Mouse (Mus musculus) T-cell, adult 66 days (primary cell): Measurements from ENCODE around the gene Iqcf4. TPM values are rescaled to one million over a fixed set of nuclear protein-coding genes. Genes with fewer than 3 reads are reported as not detected.

Experiments
- total RNA-seq, 2 experiments: library from RNA; stranded (reverse); gene quantifications; 3 replicates in 1 of 2; 4 replicates in 1 of 2; pipeline ENCODE4 v1.2.4; 2023

The Iqcf4 gene
- total RNA-seq = not detected

GRCm38 (mm10) chr9:106570896-106571295, at the start of gene Iqcf4:
Gene Iqcf4, minus strand, starts transcription at chr9:106570996.

GRCm38 (mm10) chr9:106561531-106561930, 9.3 kb downstream of the Iqcf4 start, which contains the start of gene Iqcf3:
Gene Iqcf3, minus strand, starts transcription at chr9:106561631.

Other genes starting within 250 kb of the Iqcf4 start
- 10 to 100 TPM; 37.8 to 49.4 TPM for gene Dusp7, start 202.4 kb downstream of the Iqcf4 start, total RNA-seq
- 100 to 1,000 TPM; 850 to 940 TPM for gene Rpl29, start 141.5 kb downstream of the Iqcf4 start, total RNA-seq
- 10 to 100 TPM; 14.4 to 15.4 TPM for gene Acy1, start 132.7 kb downstream of the Iqcf4 start, total RNA-seq
- 1 to 10 TPM; 6.6 to 7.7 TPM for gene Abhd14b, start 123.5 kb downstream of the Iqcf4 start, total RNA-seq
- 10 to 100 TPM in 1 of 2 experiments, 1 to 10 TPM in 1; 10.0 to 11.4 TPM for gene Abhd14a, start 123.3 kb downstream of the Iqcf4 start, total RNA-seq
- gene Pcbp4, start 117.7 kb downstream of the Iqcf4 start, total RNA-seq = 10 to 100 TPM; 10.5 to 15.6 TPM
- under 1 TPM; 0.30 to 0.99 TPM for gene Gpr62, start 105.1 kb downstream of the Iqcf4 start, total RNA-seq
- 10 to 100 TPM; 85.2 to 89.8 TPM for gene Rrp9, start 95.0 kb downstream of the Iqcf4 start, total RNA-seq
- gene Parp3, start 94.0 kb downstream of the Iqcf4 start, total RNA-seq = 10 to 100 TPM; 50.1 to 60.6 TPM
- not detected for gene Iqcf1, start 71.0 kb downstream of the Iqcf4 start, total RNA-seq
- not detected for gene Iqcf5, start 56.4 kb downstream of the Iqcf4 start, total RNA-seq
- not detected for gene Iqcf3, start 9.4 kb downstream of the Iqcf4 start, total RNA-seq
- not detected for gene Iqcf6, start 55.6 kb upstream of the Iqcf4 start, total RNA-seq
- not detected for gene Grm2, start 85.1 kb upstream of the Iqcf4 start, total RNA-seq
- gene Tex264, start 114.9 kb upstream of the Iqcf4 start, total RNA-seq = 10 to 100 TPM; 59.1 to 65.7 TPM
- gene Rad54l2, start 218.2 kb upstream of the Iqcf4 start, total RNA-seq = 10 to 100 TPM; 37.7 to 40.9 TPM